Comparison of ENCODE assay signal across 24 mouse cellular contexts in genomic region chr14:27921656-27922373, GRCm38 (mm10).
"Had no signal": no experiment of that assay in that cellular context is flagged by ENCODE, and none has a peak within 500 bp of the region (broad histone marks: within the 10 kb centered on the region; RNA-seq: fewer than 3 reads in every experiment).

No protein-coding gene starts in this region.

- ATAC-seq: forebrain, postnatal 0 days; hindbrain, postnatal 0 days; intestine, embryonic 16.5 days had no signal

- H3K9me3 ChIP-seq: heart, embryonic 10.5 days; heart, embryonic 13.5 days; heart, embryonic 15.5 days; hindbrain, embryonic 13.5 days; hindbrain, embryonic 15.5 days; kidney, embryonic 15.5 days; limb, embryonic 12.5 days had no signal

- H3K4me2 ChIP-seq: heart, embryonic 13.5 days; heart, embryonic 15.5 days; hindbrain, embryonic 13.5 days; hindbrain, embryonic 15.5 days; kidney, embryonic 15.5 days; limb, embryonic 12.5 days had no signal

- H3K27ac ChIP-seq: heart, embryonic 10.5 days; heart, embryonic 13.5 days; heart, embryonic 15.5 days; hindbrain, embryonic 13.5 days; hindbrain, embryonic 15.5 days; hindbrain, postnatal 0 days; kidney, embryonic 15.5 days; kidney, postnatal 0 days; limb, embryonic 12.5 days had no signal

- DNase-seq: forebrain, postnatal 0 days; gastrocnemius, postnatal 14 days; gastrocnemius, postnatal 36 days; heart, adult 18-20 months; heart, postnatal 14 days; heart, postnatal 36 days; kidney, adult 11 months; kidney, adult 2 months; kidney, adult 9 months; kidney, postnatal 14 days; kidney, postnatal 36 days; layer of hippocampus, adult 9-11 months; layer of hippocampus, postnatal 36 days; left cerebral cortex, postnatal 4 days had no signal

- H3K9ac ChIP-seq: forebrain, postnatal 0 days; heart, embryonic 13.5 days; heart, embryonic 15.5 days; hindbrain, embryonic 13.5 days; hindbrain, embryonic 15.5 days; kidney, embryonic 15.5 days; limb, embryonic 12.5 days had no signal

- H3K27me3 ChIP-seq: heart, embryonic 13.5 days; heart, embryonic 15.5 days; hindbrain, embryonic 13.5 days; hindbrain, embryonic 15.5 days; kidney, embryonic 15.5 days; limb, embryonic 12.5 days had no signal

- H3K4me1 ChIP-seq: heart, embryonic 10.5 days; heart, embryonic 13.5 days; heart, embryonic 15.5 days; hindbrain, embryonic 13.5 days; hindbrain, embryonic 15.5 days had no signal

- H3K36me3 ChIP-seq: heart, embryonic 10.5 days; heart, embryonic 13.5 days; heart, embryonic 15.5 days; hindbrain, embryonic 15.5 days; kidney, embryonic 15.5 days; limb, embryonic 12.5 days had no signal

- H3K4me3 ChIP-seq: heart, embryonic 10.5 days; heart, embryonic 13.5 days; heart, embryonic 15.5 days; hindbrain, embryonic 13.5 days; hindbrain, embryonic 15.5 days; kidney, embryonic 15.5 days; limb, embryonic 12.5 days had no signal
